Mouse (Mus musculus): ENCODE measurements around the gene Ildr1.
A peak's percentile ranks its signal among the peaks of the same experiment; 100 is the strongest.

Ildr1 gene

DNA sequence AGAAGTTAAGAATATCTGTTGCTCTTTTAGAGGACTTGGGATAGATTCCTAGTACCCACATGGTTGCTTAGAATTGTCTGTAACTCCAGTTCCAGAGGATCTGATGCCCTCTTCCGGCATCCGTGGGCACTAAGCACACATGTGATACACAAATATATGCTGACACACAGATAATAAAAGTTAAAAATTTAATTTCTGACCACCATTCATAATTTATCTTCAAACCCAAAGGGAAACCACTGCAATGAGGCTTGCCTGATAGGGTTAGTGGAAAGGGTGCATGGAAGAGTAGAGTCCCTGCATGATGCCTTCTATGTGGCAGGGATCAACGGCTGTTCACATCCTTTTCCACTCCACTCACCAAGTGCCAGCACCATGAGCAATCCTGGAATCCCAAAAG lies 77.9 kb downstream of the Ildr1 start:
- DNase-seq (ENCODE audit: low spot score), result no peak

DNA sequence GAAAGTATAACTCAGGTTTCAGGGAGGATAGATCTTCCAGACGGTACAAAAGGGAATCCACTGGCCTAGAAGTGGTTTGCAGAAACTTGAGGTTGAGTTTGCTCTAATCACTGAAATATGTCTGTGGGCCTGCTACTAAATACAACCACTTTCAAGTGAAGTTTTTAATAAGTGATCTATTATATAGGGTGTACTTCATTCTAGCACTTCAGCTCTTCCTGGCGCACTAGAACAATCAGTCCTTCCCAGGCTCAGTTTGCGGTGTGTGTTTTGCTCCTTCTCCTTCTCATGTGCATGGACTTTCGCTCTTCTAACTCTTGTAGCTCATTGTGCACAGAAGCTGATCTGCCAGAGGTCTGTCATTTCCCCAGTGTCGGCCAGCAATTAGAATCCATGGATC lies 79.2 kb downstream of the Ildr1 start:
- DNase-seq (ENCODE audit: low spot score), result no peak

DNA sequence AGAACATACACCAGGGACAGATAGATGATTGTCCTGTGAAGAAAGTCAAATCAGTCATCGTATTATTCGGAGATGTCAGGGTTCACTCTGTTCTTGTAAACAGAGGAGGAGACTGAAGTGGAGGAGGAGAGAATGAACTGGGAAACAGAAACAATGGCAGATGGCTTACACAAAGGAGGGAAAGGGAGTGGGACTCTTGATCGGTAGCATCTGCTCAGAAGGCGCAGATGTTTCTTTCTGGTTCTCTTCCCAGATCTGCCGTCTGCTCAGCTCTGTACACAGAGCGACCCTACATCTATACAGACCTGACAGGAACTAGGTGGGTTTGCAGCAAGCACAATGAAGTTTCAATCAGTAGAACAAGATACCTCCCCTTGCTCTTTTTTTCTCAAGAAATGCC lies 81.9 kb downstream of the Ildr1 start:
- DNase-seq (ENCODE audit: low spot score), result peak; percentile 65

All from layer of hippocampus, adult 11-12 months (tissue).